Mouse (Mus musculus) brain, embryonic 14.5 days (tissue): Measurements from ENCODE around the gene Runx1. TPM values are rescaled to one million over a fixed set of nuclear protein-coding genes. Genes with fewer than 3 reads are reported as not detected.

Experiments
- DNase-seq: peaks from one replicate; pipeline ENCODE4 v3.0.0-alpha.2; 2011; ENCODE audit warnings: low read depth
- CTCF ChIP-seq: fragments of 200-500 bp; IDR thresholded peaks from 2 replicates; pipeline ENCODE4 v1.5.1; 2012; ENCODE audit warnings: inconsistent platforms, mild to moderate bottlenecking, moderate library complexity, borderline replicate concordance; ENCODE audit not compliant: insufficient read depth, insufficient read length; ENCODE audit errors: extremely low read depth
- POLR2A ChIP-seq: fragments of 200-500 bp; IDR thresholded peaks from 2 replicates; pipeline ENCODE4 v1.6.1; 2012; ENCODE audit warnings: mild to moderate bottlenecking, inconsistent platforms, borderline replicate concordance; ENCODE audit not compliant: poor library complexity, insufficient read depth, insufficient read length, severe bottlenecking; ENCODE audit errors: extremely low read depth
- polyA plus RNA-seq: library from polyadenylated mRNA; depleted of rRNA; stranded (reverse); fragments of >200 nt; gene quantifications from 2 replicates; pipeline ENCODE4 v1.2.3, GENCODE M21; 2012

Runx1 gene
- polyA plus RNA-seq, 1 experiment: 1.4 TPM

DNA sequence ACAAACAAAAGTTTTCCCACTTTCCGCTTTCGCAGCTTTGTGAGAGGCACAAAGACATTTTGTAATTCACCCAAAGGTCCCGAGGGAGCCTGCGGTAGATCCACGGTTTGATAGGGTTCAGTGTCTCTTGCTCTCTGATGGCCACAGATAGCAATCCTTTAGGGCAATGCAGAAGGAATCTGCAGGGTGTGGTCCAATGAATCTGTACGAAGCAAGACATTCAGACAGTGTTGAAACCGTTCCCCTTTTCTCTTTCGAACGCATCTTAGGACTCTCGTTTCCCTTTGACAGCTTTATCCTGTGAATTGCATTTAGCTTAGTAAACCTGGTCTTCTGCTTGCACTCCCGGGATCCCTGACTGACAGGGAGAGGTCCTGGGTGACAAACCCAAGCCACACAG is 228.3 kb downstream of the Runx1 start:
- TF ChIP-seq POLR2A (no peak), CTCF (no peak)
- no peak for DNase-seq

- peak; percentile 22 for DNase-seq
- TF ChIP-seq CTCF (no peak), POLR2A (no peak)
Measured at GRCm38 (mm10) chr16:92592207-92592606, 233.7 kb downstream of the Runx1 start.

GRCm38 (mm10) chr16:92591783-92592182 is 234.2 kb downstream of the Runx1 start:
- DNase-seq: no peak
- TF ChIP-seq POLR2A (no peak), CTCF (no peak)

GRCm38 (mm10) chr16:92587836-92588235 is 238.1 kb downstream of the Runx1 start:
- no peak for DNase-seq
- TF ChIP-seq POLR2A (no peak), CTCF (no peak)

GRCm38 (mm10) chr16:92581767-92582166 is 244.2 kb downstream of the Runx1 start:
- TF ChIP-seq POLR2A: no peak
- no peak for TF ChIP-seq CTCF
- no peak for DNase-seq

DNA sequence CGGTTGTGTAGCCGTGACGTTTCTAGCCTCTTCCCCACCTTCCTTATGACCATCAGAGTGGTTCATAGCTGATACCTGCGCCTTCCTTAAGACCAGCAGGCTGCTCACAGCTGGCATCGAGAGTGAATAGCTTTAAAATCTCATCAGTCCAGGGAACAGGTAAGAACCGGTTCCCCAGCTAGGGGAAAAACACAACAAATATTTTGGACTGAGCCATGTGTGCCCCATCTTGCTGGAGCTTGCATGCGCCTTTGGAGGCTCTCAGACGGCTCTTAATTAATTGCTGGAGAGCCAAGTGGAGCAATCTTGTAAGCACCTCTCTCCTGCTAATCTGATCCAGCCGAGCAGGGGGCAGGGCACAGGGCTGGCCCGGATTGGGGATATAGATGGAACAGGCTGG is 245.0 kb downstream of the Runx1 start:
- no peak for DNase-seq
- no peak for TF ChIP-seq CTCF
- no peak for TF ChIP-seq POLR2A

DNA sequence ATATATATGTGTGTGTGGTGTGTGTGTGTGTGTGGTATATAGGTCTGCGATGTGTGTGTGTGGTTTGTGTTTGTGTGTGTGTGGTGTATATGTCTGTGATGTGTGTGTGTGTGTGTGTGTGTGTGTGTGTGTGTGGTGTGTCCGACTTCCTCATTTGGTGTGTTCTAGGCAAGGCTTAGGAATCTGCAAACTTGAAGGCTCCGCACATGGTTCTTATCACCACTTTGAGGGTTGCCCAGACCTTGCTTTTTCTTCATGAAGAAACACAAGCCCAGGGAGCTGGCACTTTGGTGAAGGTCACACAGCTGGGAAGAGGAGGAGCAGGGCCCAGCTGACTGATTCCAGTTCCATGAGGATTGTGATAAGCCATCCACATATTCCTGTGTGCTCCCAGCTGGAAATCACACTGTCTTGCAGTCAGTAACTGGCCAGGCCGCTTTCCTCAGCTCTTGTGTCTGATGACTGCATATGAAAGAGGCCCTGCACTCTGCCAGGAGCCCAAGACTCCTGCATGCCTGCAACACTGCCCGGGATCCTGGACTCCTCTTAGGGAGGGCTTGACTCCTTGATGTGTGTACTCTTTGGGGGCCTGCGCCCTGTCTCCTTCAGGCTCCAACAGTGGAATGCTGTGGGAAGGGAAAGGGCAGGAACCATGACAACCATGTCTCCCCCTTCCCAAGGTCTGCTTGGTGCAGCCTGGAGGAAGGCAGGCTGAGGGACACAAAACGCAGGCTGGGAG is 246.9 kb downstream of the Runx1 start:
- DNase-seq: no peak
- no peak for TF ChIP-seq CTCF
- TF ChIP-seq POLR2A: no peak

GRCm38 (mm10) chr16:92577381-92577780 is 248.6 kb downstream of the Runx1 start:
- no peak for DNase-seq
- TF ChIP-seq POLR2A (no peak), CTCF (no peak)

- TF ChIP-seq CTCF (no peak), POLR2A (no peak)
- no peak for DNase-seq
Measured at GRCm38 (mm10) chr16:92575792-92576191, 250.2 kb downstream of the Runx1 start.

- DNase-seq: no peak
- TF ChIP-seq POLR2A: no peak
- no peak for TF ChIP-seq CTCF
Measured at GRCm38 (mm10) chr16:92573193-92573592, 252.8 kb downstream of the Runx1 start.

- DNase-seq: no peak
- TF ChIP-seq POLR2A (no peak), CTCF (no peak)
Measured at GRCm38 (mm10) chr16:92571246-92571645, 254.7 kb downstream of the Runx1 start.

DNA sequence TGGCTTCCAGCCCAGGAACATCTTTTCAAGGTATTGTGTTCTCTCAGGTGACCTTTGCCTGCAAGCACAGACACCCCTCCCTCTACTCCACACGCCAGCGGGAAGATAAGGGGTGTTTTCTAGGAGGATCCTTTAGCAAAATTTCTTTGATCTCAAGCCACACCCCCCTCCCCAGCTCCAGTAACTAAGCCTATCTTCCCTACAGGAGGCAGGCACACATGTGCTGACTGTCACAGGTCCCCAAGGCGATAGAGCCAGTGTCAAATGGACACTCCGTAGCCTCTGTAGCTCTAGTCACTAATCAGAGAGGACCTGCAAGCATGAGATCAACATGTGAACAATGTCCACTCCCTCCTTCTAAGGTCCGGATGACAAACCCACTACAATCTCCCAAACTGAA is 259.8 kb downstream of the Runx1 start:
- TF ChIP-seq POLR2A (no peak), CTCF (no peak)
- no peak for DNase-seq
